Mouse (Mus musculus) cortical plate, adult 2 months (tissue): ENCODE results near the gene Slc16a13. TPM values are rescaled to one million over a fixed set of nuclear protein-coding genes. Genes with fewer than 3 reads are reported as not detected.
A peak's percentile ranks its signal among the peaks of the same experiment; 100 is the strongest.

Source experiments
- H3K27ac ChIP-seq: fragments of 200-500 bp; 2 replicates; pipeline ENCODE4 v1.5.1; 2012; ENCODE audit warnings: low read length, control low read depth, inconsistent platforms; ENCODE audit not compliant: insufficient read depth
- H3K4me1 ChIP-seq: fragments of 200-500 bp; 2 replicates; pipeline ENCODE4 v1.6.1; 2011; ENCODE audit warnings: low read length; ENCODE audit not compliant: control insufficient read depth, insufficient read depth
- H3K4me3 ChIP-seq: fragments of 200-500 bp; 2 replicates; pipeline ENCODE4 v1.5.1; 2011; ENCODE audit warnings: mild to moderate bottlenecking, low read length, control low read depth; ENCODE audit not compliant: insufficient read depth
- CTCF ChIP-seq: fragments of 200-500 bp; IDR thresholded peaks from 2 replicates; pipeline ENCODE4 v1.5.1; 2011; ENCODE audit warnings: mild to moderate bottlenecking, control low read depth, low read length; ENCODE audit not compliant: insufficient read depth; ENCODE audit errors: extremely low read depth
- POLR2A ChIP-seq: fragments of 200-500 bp; IDR thresholded peaks from 2 replicates; pipeline ENCODE4 v1.6.1; 2011; ENCODE audit warnings: mild to moderate bottlenecking, low read length, control low read depth; ENCODE audit not compliant: insufficient read depth; ENCODE audit errors: extremely low read depth
- polyA plus RNA-seq: library from polyadenylated mRNA; depleted of rRNA; stranded (reverse); fragments of >200 nt; gene quantifications from 2 replicates; pipeline ENCODE4 v1.2.3, GENCODE M21; 2012

The Slc16a13 gene
- polyA plus RNA-seq, 1 experiment = 6.2 TPM

DNA sequence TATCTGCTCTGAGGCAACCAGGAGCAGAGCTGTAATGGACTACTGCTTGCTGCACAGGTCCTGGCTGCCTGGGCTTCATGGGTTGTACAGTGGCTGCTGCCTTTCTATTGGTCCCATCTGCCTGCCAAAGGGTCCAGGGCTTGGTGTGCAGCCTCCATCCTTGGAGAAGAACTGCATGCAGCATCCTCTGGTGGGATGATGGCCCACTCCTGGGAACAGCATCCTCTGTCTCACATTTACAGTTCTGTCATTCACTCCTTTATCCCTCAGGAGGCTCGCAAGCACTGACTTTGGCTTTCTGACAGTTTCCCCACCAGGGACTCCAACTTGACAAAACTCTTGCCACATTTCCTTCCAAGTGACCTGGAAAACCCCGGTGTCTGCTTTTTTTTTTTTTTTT, 14.1 kb downstream of the Slc16a13 start:
- Histone ChIP-seq H3K27ac (no peak overlapping the region), H3K4me1 (no peaks in the 10 kb centered on the region), H3K4me3 (no peak overlapping the region)
- TF ChIP-seq CTCF = no peak
- TF ChIP-seq POLR2A = no peak

DNA sequence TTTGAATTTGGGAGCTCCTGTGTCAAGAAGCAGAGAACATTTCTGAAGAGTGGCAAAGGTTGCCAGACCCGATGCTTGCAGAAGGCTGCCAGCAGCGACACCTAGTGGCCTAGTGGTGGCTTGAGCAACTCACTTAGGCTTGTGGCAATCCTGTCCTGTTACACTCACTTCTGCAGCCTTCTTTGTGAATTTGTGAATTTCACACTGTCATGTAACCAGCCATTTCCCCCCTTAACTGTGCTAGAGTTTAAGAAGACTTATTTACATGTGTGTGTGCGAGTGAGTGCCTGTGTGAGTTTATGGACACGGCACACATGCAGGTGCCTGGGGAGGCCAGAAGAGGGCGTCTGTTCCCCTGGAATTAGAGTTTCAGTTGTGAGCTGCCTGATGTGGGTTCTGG, 19.2 kb downstream of the Slc16a13 start:
- Histone ChIP-seq H3K27ac (no peak overlapping the region), H3K4me3 (no peak overlapping the region), H3K4me1 (no peaks in the 10 kb centered on the region)
- peak; percentile 94 for TF ChIP-seq CTCF
- no peak for TF ChIP-seq POLR2A

DNA sequence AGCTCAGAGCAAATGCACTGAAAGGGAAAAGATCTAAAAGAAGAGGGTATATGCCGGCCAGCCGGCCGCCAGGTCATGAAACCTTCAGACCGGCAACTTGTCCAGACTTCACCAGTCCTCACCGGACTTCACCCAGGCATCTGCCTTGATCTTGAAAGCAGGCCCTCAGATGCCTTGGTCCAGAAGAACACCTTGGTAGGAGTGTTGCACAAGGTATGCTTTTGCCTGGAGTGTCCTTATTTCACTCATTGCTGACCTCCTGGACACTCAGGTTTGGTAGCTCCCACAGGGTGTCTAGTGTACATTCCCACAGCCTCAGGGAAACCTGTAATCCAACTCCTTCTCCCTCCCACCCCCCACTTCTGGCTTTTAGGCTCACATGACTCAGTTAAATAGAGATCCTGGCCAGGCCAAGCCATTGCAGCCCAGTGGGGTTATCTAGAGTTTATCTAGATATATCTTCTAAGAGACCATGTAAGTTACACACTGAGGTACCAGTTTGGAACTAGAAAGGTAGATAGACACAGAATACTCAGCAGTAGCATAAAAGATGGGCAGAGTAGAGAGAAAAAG, 20.7 kb downstream of the Slc16a13 start:
- H3K27ac ChIP-seq = no peak overlapping the region
- TF ChIP-seq CTCF = no peak
- no peak for TF ChIP-seq POLR2A
- no peak overlapping the region for H3K4me3 ChIP-seq
- H3K4me1 ChIP-seq = no peaks in the 10 kb centered on the region

DNA sequence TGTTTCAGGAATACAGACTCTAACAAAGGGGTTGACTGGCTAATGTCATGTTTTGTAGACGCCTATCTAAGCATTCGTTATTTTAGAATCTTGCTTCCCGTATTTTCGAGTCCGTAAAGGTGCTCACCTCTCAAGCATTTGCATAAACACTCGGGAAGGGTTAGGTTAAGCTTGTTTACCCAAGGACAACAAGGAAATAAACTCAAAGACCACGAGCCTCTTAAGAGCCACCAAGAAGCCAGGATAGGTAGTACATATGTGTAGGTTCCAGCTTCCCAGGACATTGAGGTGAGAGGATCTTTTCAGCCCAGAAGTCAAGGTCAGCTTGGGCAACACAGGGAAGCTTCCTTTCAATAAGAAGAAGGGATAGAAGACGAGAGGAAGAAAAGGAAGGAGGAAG, 21.8 kb downstream of the Slc16a13 start:
- Histone ChIP-seq H3K27ac (no peak overlapping the region), H3K4me1 (no peaks in the 10 kb centered on the region), H3K4me3 (no peak overlapping the region)
- no peak for TF ChIP-seq POLR2A
- TF ChIP-seq CTCF = no peak

DNA sequence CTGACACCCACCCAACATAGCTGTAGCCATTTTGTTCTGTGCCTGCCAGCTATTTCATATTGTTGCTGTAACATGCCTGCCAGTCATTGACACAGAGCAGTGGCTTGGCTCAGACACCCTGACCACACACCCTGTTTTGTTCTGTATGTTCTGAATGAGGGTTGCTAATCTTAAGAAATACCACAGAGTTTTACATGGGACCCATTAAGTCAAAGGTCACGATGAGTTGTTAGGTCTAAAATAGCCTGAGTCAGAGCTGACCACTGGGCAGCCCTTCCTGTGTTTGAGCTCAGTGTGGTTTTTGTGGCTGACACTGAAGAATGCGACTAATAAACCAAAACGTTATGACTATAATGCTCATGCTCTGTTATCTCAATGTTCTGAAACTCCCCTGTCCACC, 22.5 kb downstream of the Slc16a13 start:
- Histone ChIP-seq H3K4me3 (no peak overlapping the region), H3K4me1 (no peaks in the 10 kb centered on the region), H3K27ac (no peak overlapping the region)
- no peak for TF ChIP-seq CTCF
- TF ChIP-seq POLR2A = no peak

DNA sequence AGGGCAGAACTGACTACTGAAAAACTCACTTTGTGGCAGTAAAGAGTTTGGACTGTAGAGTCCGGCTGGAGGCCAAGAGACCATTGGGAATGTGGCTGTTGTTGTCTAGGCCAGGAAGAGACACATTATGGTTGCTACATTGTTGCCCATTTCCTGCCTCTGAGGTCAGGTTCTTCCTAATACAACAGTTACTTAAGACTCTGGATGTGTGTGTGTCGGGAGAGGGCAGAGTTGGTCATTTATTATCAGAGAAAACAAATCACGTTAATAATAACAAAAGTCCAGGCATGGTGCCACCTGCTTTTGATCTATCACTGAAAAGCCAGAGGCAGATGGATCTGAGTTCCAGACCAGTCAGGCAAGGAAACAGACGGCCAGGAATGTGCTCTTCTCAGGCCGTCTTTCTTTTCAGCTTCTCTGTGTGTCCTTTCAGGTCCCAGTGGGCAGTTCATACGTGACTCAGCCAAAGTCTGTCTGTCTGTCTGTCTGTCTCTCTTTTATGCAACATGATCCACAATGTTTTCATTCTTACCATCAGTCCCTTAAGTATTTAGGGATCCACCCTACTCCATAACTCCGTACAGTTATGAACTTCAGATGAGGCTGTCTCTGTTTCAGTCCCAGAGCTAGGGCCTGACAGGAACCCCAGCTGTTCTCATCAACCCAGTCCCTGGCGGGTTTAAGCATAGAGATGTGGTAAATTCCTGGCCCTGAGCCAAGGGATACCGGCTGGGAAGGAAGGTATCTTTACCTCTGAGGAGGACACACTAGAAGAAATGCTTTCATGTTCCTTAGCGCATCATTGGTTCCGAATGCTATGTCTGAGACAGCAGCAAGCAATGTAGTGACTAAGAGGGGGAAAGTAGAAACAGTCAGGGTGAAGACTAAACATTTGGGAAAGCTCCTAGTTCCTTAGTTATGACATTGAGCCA, 27.2 kb downstream of the Slc16a13 start:
- H3K4me3 ChIP-seq = no peak overlapping the region
- no peaks in the 10 kb centered on the region for H3K4me1 ChIP-seq
- TF ChIP-seq CTCF (no peak), POLR2A (no peak)
- H3K27ac ChIP-seq = no peak overlapping the region

DNA sequence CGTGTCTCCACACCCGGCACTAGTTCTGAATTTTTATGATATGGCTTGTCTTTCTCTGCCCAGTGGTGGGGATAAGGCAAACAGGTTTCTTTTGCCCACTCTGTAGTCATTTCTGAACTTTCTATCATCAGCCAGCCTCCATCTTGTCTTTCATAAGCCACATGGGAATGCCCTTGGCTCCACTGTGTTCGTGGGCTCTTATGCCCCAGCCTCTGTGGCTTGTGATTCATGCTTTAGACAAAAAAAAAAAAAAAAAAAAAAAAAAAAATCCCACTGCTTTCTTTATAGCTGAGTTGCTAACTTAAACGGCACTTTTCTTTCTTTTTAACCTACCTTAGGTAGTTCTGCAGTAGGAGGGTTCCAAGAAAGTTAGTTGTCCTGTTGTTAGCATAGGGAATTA, 28.7 kb downstream of the Slc16a13 start:
- Histone ChIP-seq H3K4me1 (no peaks in the 10 kb centered on the region), H3K4me3 (no peak overlapping the region), H3K27ac (no peak overlapping the region)
- TF ChIP-seq POLR2A = no peak
- TF ChIP-seq CTCF = no peak

DNA sequence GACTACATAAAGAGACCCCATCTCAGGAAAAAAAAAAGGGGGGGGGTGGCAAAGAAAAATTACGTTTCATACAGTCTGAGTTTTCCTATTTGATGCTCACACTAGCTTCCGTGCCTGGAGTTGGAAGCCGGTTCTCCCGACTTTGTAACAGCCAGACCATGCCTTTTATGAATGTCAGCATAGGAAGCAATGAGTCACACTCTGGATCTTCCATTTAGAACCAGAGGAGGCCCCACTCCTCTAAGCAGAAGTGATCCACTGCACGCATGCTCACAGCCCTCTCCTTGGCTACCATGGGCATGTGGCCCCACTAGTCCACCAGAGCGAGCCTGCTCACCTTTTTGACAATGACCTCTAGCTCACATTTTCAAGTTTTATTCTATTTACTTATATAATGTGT, 29.7 kb downstream of the Slc16a13 start:
- H3K4me3 ChIP-seq = no peak overlapping the region
- TF ChIP-seq CTCF (no peak), POLR2A (no peak)

DNA sequence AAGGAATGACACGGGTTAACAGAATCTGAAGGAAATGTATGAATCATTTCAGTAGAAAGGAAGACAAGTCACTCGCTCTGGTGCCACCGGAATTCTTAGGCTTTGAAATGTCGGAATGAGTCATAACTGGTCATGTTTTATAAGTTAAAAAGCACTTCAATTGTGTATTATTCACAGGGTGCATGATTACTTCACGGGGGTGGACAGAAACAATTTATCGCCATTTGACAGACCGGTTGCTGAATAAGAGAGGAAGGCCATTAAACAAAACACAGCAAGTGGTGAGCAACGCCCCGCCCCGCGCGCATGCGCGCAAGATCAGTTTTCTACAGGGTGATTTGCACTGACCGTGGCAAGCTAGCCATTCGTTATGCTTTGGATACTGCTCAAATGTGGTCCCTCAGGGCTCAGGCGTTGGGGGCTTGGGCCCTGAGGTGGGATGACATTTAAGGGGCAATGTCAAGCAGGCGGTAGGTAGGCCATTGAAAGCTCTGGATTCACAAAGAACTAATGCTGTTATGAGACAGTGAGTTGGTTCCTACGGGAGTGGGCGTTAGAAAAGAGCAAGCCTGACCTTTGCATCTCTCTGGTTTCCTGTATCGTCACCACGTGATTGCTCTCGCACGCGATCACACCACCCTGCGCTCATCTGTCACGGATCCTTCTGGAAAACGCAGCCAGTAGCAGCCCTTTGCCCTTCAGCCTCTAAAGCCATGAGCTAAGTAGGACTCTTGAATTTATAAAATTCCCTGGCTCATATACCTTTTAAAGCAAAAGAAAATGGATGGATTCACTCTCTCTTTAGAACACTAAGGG, 31.3 kb downstream of the Slc16a13 start:
- Histone ChIP-seq H3K27ac (no peak overlapping the region), H3K4me1 (no peaks in the 10 kb centered on the region), H3K4me3 (no peak overlapping the region)
- TF ChIP-seq POLR2A (no peak), CTCF (no peak)

More for the DNA sequence above, 29.7 kb downstream of the Slc16a13 start:
- H3K27ac ChIP-seq = no peak overlapping the region
- H3K4me1 ChIP-seq = no peaks in the 10 kb centered on the region
